Mouse (Mus musculus): ENCODE measurements at regions not wholly inside any gene's neighbourhood (a gene's known extent, or its start where the extent isn't known, plus 50 kb on each side); places are given as distances from the start of the nearest gene placed in this dataset.

- ChIA-PET CTCF (no interaction called here), POLR2A (no interaction called here)
These were observed 71.9 kb upstream of the Tmem215 start for GRCm38 (mm10) chr4:40400089-40400488.

- POLR2A ChIA-PET = no interaction called here
- CTCF ChIA-PET = no interaction called here
These were observed 81.8 kb upstream of the Tmem215 start for GRCm38 (mm10) chr4:40390183-40390582.

- ChIA-PET POLR2A (no interaction called here), CTCF (no interaction called here)
These were observed 86.7 kb upstream of the Tmem215 start for GRCm38 (mm10) chr4:40385284-40385683.

GRCm38 (mm10) chr4:40384704-40385103, 87.3 kb upstream of the Tmem215 start:
- CTCF ChIA-PET = no interaction called here
- POLR2A ChIA-PET = no interaction called here

DNA sequence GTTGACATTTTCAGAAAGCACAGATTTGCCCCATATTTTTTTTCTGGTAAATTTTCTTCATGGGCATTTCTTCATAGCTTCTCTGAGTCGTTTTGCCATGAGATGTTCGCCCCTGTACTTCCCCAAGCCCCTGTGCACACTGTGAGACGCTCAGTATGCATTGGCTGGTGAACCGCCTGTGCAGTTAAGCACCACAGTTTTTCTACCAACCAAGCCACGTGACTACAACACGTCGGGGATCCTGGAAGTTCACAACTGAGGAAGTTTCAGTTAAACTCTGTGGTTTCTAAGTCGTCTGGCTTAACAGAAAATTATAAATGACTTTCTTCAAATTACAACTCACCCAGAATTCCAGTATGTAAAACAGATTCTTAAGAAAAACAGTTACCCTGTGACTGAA, 91.7 kb upstream of the Tmem215 start:
- ChIA-PET POLR2A (no interaction called here), CTCF (no interaction called here)

DNA sequence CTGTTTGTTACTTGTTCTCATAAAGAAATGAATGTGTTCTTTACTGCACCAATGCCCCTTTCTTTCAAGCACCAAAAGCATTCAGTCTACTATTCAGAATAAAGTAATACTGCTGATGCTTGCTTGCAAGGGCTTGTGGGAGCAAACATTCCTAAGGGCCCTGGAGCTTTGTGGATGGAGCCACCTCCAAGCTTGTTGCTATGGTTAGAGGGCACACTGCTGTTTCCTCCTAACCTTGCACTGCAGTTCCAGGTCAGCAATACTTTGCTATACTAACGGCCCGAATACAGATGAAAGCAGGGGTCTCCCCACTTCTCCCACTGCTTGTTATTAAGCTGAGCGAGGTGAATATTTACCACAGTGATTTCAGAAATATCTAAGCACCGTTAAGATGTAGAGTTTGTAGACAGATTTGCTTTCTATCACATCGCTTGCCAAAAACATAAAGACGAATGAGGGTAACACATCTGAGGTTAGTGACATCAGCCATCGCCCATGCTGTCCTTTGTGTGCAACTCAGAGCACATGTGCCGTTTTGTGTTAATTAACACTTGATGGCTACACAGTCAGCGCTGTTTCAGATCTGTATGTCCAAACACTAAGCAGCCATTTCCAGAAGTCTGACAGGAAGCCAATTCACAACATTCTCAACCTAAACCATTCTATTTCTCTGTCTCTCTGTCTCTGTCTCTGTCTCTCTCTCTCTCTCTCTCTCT, 96.4 kb upstream of the Ndufb6 start:
- CTCF ChIA-PET = interaction anchor here in 3 of 4 experiments (0.5 to 0.7 kb wide), 3 partner anchors 40 to 334 kb away, joined by 3 to 6 read pairs (median 3); no protein-coding TSS in a partner anchor
- POLR2A ChIA-PET = no interaction called here

DNA sequence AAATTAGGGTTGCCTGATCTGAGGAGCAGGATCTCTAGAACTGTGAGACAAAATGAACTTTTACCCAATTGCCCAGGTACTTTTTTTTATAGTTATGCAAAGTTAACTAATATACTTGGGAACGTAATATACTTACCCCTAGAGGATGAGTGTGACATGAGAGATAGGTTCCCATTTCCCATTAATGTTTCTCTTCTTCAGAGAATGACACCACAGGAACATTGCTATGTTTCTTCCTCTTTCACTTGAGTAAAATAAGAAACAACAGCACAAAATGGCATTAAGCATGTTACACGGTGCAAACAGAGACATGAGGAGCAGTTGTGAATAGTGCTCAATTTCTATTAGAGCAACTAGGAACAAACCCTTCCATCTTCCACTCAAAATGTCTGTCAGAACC, 95.0 kb upstream of the Ndufb6 start:
- ChIA-PET CTCF (no interaction called here), POLR2A (no interaction called here)

GRCm38 (mm10) chr4:40364329-40364728, 85.1 kb upstream of the Ndufb6 start:
- POLR2A ChIA-PET = interaction anchor here in 1 of 4 experiments (0.7 kb wide), 1 partner anchor 316 kb away, joined by 4 read pairs; no protein-coding TSS in a partner anchor
- CTCF ChIA-PET = no interaction called here

DNA sequence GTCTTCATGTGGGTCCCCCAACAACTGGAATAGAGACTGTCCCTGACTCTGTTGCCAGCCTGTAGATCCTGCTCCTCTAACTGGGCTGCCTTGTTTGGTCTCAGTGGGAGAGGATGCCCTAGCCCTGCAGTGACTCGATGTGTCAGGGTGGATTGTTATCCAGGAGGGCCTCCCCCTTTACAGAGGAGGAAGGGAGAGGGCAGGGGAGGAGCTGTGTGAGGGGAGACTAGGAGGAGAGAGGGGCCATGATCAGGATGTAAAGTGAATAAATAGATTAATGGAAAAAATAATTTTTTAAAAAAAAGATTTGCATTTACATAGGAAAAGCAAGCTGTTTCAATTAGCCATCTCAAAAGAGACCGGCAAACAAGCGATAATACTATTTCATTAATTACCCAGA, 80.1 kb upstream of the Ndufb6 start:
- POLR2A ChIA-PET = no interaction called here
- CTCF ChIA-PET = no interaction called here

DNA sequence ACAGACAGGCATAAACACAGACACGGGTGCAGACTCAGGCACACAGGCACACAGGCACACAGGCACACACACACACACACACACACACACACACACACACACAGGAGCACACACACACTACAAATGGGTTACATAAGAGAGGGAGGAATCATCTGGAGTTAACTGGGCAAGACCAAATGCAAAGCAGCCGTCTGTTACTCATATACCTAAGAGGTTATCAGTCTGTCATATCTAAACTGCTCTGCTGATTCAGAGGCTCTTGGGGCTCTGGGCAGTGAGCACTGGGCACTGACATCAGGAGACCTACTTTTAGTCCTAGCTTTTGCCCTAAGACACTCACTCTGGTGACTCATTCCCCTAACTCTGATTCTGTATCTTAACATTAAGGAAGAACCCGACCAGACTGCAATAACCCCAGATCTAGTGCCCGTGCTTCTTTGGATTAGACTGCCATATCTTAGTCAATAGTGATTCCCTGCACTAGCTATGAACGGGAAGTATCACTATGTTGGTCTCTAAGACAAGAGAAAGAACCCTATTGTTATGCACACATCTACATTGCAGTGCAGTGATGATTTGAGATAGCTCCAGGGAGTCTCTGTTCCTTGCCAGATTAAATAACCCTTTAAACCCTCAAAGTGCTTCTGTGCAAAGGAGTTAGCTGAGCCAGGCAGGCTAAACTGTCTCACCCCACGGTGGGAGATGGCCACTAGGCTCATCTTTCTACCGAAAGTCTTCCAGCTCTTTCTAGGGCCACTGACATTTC, 78.0 kb upstream of the Ndufb6 start:
- ChIA-PET POLR2A (interaction anchor here in 1 of 4 experiments (1.1 kb wide), 1 partner anchor 89 kb away, joined by 3 read pairs; no protein-coding TSS in a partner anchor), CTCF (no interaction called here)

DNA sequence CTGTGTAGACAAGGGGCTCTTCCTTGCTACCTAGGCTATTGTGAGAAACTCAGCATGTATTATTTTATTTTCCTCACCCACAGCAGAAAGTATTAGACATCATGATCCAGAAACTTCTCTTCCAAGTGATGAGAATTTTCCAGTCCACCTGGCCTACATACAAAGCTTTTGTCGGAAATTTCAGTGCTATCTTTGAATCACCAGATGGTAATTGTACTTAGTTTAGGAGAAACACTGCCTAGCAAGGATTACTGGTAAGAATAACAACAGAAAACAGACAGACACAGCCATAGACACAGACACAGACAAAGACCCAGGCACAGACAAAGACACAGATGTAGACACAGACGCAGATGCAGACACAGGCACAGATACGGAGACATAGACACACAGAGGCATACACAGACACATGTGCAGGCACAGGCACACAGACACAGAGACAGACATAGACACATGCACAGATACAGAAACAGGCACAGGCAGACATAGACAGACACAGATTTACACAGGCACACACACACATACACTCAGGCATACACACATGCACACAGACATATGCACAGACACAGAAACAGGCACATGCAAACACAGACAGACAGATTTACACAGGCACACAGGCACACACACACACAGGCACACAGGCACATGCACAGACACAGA, 76.7 kb upstream of the Ndufb6 start:
- ChIA-PET CTCF (no interaction called here), POLR2A (no interaction called here)

DNA sequence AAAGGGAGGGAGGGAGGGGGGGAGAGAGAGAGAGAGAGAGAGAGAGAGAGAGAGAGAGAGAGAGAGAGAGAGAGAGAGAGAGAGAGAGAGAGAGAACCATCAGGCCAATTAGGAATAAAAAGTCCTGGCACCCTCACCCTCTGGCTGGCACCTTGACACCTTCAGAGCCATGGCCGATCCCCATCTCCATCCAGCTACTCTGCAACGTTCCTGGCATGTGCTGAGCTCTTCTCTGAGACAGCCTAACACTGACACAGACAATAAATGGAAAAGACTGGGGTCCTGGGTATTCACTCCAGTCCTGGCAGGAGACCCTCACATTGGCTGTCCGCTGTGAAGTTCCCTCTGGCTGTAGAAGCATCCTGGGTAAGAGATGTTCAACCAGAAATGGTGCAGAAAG, 75.2 kb upstream of the Ndufb6 start:
- CTCF ChIA-PET = interaction anchor here in 1 of 4 experiments (0.6 kb wide), 1 partner anchor 86 kb away, joined by 3 read pairs; no protein-coding TSS in a partner anchor
- POLR2A ChIA-PET = interaction anchor here in 1 of 4 experiments (0.6 kb wide), 1 partner anchor 8 kb away, joined by 3 read pairs; no protein-coding TSS in a partner anchor

- ChIA-PET CTCF (interaction anchor here in 1 of 4 experiments (0.9 kb wide), 1 partner anchor 17 kb away, joined by 3 read pairs; no protein-coding TSS in a partner anchor), POLR2A (no interaction called here)
These were observed 72.4 kb upstream of the Ndufb6 start for GRCm38 (mm10) chr4:40351648-40352047.

DNA sequence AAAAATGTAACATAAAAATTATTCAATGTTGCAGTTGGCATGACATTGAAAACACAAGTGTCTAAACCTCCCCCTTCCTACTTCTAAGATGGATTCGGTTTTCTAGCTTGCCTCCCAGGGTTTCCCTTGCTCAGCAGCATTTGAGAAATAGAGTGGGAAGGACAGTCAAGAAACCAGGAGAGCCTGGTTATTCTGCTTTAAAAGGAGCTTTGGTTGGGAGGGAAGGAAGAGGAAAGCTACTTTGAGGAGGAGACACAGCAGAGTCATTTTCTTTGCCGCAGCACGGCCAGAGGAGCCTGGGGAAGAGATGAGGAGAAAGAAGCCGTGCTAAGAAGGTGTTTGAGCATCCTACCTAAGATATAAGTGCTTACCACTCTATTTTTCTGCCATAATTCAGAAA, 71.9 kb upstream of the Ndufb6 start:
- POLR2A ChIA-PET = no interaction called here
- CTCF ChIA-PET = no interaction called here

DNA sequence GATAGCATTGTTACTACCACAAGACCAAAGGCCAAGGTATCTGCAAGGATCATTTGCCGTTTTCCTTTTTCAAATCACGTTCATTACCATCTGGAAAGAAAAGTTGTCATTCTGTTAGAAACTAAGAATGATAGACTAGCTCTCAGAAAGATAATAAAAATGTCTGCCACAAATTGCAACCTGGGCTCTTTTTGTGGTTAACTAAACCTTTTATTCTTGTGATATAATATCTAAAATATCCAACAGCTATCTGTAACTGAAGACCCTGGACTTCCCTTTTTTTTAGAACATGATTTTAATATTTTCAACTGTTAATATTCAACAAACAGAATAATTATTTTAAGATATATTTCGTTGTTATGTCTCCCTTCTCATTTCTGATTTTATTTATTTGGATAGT, 66.6 kb upstream of the Ndufb6 start:
- ChIA-PET POLR2A (no interaction called here), CTCF (no interaction called here)

DNA sequence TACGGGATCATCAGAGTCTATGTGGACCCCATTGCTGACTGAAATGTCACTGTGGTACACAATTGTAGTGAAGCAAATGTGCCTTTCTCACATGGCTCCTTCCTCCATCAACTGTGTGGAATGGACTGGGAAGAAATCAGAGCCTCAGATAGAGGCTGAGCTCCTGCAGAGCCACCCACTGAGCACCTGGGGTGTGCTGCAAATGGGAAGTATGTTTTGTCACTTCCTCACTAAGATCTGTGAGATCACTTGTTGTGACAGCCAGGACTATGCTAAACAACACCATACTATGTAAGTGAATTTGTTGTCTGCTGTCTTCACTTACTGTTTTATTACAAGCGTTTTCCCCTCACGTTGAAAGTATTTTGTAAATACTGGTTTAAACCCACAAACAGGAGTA, 63.0 kb upstream of the Ndufb6 start:
- POLR2A ChIA-PET = no interaction called here

GRCm38 (mm10) chr4:40334841-40335240, 55.6 kb upstream of the Ndufb6 start:
- POLR2A ChIA-PET = interaction anchor here in 2 of 4 experiments (0.6 to 0.7 kb wide), 3 partner anchors 96 to 417 kb away, joined by 3 to 5 read pairs (median 3); no protein-coding TSS in a partner anchor
- CTCF ChIA-PET = interaction anchor here (0.5 to 2.6 kb wide), 16 partner anchors 9 to 320 kb away, joined by 3 to 12 read pairs (median 3); no protein-coding TSS in a partner anchor

More for the DNA sequence above, 63.0 kb upstream of the Ndufb6 start:
- CTCF ChIA-PET = no interaction called here

DNA sequence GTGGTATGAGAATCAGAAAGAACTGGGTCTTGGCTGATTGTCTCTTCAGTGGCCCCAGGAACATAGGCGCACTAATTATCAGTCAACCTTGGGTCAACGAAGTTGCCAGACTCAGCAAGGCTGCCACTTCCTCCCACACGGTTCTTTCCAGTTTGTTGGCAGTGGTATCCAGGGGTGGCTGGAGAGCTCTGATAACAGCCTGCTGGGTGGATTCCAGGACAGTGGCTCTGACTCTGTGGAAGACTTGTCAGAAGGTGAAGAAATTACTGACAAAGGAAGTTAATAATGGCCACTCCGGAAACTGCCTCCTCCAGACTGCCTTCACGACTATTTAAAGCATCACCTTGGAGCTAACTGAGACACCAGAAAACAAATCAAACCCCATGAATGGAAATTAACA, 50.5 kb upstream of the Ndufb6 start:
- POLR2A ChIA-PET = interaction anchor here in 1 of 4 experiments (0.6 kb wide), 1 partner anchor 43 kb away, joined by 3 read pairs; no protein-coding TSS in a partner anchor
- CTCF ChIA-PET = interaction anchor here in 1 of 4 experiments (1.8 kb wide), 1 partner anchor 29 kb away, joined by 5 read pairs; no protein-coding TSS in a partner anchor
